Mouse (Mus musculus): Measurements from ENCODE around the gene Trp73. TPM values are rescaled to one million over a fixed set of nuclear protein-coding genes. Genes with fewer than 3 reads are reported as not detected.

The Trp73 gene
- polyA plus RNA-seq, 1 experiment from 2014 or later, result 5.2 TPM

- no peak overlapping the region for H3K9ac ChIP-seq
- WGBS, result 13% methylated on average over 7 of the region's 7 CpGs
- peaks cover under 1% of the 10 kb centered on the region; the same call in 1 of the 2 replicates for H3K27me3 ChIP-seq
- H3K36me3 ChIP-seq (ENCODE audit: poor library complexity, severe bottlenecking), result peaks cover 7% of the 10 kb centered on the region
- H3K4me2 ChIP-seq, result no peak overlapping the region
- H3K4me3 ChIP-seq, result no peak overlapping the region
- no peaks in the 10 kb centered on the region for H3K9me3 ChIP-seq (replicated peaks)
- ATAC-seq, result no peak
- H3K27ac ChIP-seq, result no peak overlapping the region
- H3K4me1 ChIP-seq, result peaks cover 22% of the 10 kb centered on the region
These were observed 23.3 kb upstream of the Trp73 start for GRCm38 (mm10) chr4:154163296-154163695.

GRCm38 (mm10) chr4:154160538-154161390 lies 20.8 kb upstream of the Trp73 start, which contains the start of gene Tprgl:
Gene Tprgl (minus strand): TSS chr4:154160666.
- Histone ChIP-seq H3K27me3 (no peaks in the 10 kb centered on the region), H3K4me3 (peak within 1 kb of the TSS; percentile 88), H3K9me3 (replicated peaks) (no peaks in the 10 kb centered on the region), H3K27ac (peak within 1 kb of the TSS; percentile 61), H3K9ac (peak within 1 kb of the TSS; percentile 81), H3K36me3 (ENCODE audit: poor library complexity, severe bottlenecking) (peaks cover 33% of the 10 kb centered on the region), H3K4me2 (peak within 1 kb of the TSS; percentile 93), H3K4me1 (peaks cover 22% of the 10 kb centered on the region)
- WGBS, result 1% methylated on average over 75 of the region's 75 CpGs
- peak; percentile 98 for ATAC-seq

GRCm38 (mm10) chr4:154159961-154160537 lies 20.0 kb upstream of the Trp73 start:
- Histone ChIP-seq H3K9ac (peak overlapping the region; percentile 81), H3K9me3 (replicated peaks) (no peaks in the 10 kb centered on the region), H3K4me3 (peak overlapping the region; percentile 88), H3K27ac (peak overlapping the region; percentile 61), H3K36me3 (ENCODE audit: poor library complexity, severe bottlenecking) (peaks cover 40% of the 10 kb centered on the region), H3K27me3 (no peaks in the 10 kb centered on the region), H3K4me2 (peak overlapping the region; percentile 84), H3K4me1 (peaks cover 22% of the 10 kb centered on the region)
- 2% methylated on average over 41 of the region's 47 CpGs for WGBS
- ATAC-seq, result peak; percentile 56

GRCm38 (mm10) chr4:154159002-154159401 lies 19.0 kb upstream of the Trp73 start:
- peak overlapping the region; percentile 84 for H3K4me2 ChIP-seq
- H3K27ac ChIP-seq, result no peak overlapping the region
- 12% methylated on average over 6 of the region's 6 CpGs for WGBS
- H3K9ac ChIP-seq, result no peak overlapping the region
- no peaks in the 10 kb centered on the region for H3K9me3 ChIP-seq (replicated peaks)
- no peaks in the 10 kb centered on the region for H3K27me3 ChIP-seq
- ATAC-seq, result peak; percentile 11; the same call in 1 of the 2 replicates
- peaks cover 50% of the 10 kb centered on the region for H3K36me3 ChIP-seq (ENCODE audit: poor library complexity, severe bottlenecking)
- H3K4me3 ChIP-seq, result peak overlapping the region; percentile 88
- H3K4me1 ChIP-seq, result peaks cover 22% of the 10 kb centered on the region

GRCm38 (mm10) chr4:154157970-154158662 lies 18.1 kb upstream of the Trp73 start:
- 94% methylated on average over 14 of the region's 14 CpGs for WGBS
- Histone ChIP-seq H3K4me2 (no peak overlapping the region), H3K27ac (no peak overlapping the region), H3K4me3 (no peak overlapping the region), H3K9ac (no peak overlapping the region), H3K9me3 (replicated peaks) (no peaks in the 10 kb centered on the region), H3K4me1 (peaks cover 22% of the 10 kb centered on the region), H3K36me3 (ENCODE audit: poor library complexity, severe bottlenecking) (peaks cover 57% of the 10 kb centered on the region), H3K27me3 (no peaks in the 10 kb centered on the region)
- ATAC-seq, result no peak

- ATAC-seq, result no peak
- Histone ChIP-seq H3K4me2 (no peak overlapping the region), H3K4me3 (no peak overlapping the region), H3K4me1 (peaks cover 15% of the 10 kb centered on the region), H3K9ac (no peak overlapping the region), H3K27ac (no peak overlapping the region), H3K27me3 (no peaks in the 10 kb centered on the region), H3K9me3 (replicated peaks) (no peaks in the 10 kb centered on the region), H3K36me3 (ENCODE audit: poor library complexity, severe bottlenecking) (peaks cover 77% of the 10 kb centered on the region)
- 87% methylated on average over 7 of the region's 7 CpGs for WGBS
These were observed 16.0 kb upstream of the Trp73 start for GRCm38 (mm10) chr4:154156050-154156449.

GRCm38 (mm10) chr4:154154104-154154503 lies 14.1 kb upstream of the Trp73 start:
- Histone ChIP-seq H3K9ac (no peak overlapping the region), H3K4me2 (no peak overlapping the region), H3K4me3 (no peak overlapping the region), H3K36me3 (ENCODE audit: poor library complexity, severe bottlenecking) (peaks cover 97% of the 10 kb centered on the region), H3K9me3 (replicated peaks) (no peaks in the 10 kb centered on the region), H3K4me1 (peaks cover 5% of the 10 kb centered on the region), H3K27me3 (no peaks in the 10 kb centered on the region), H3K27ac (no peak overlapping the region)
- ATAC-seq, result no peak
- 73% methylated on average over 11 of the region's 11 CpGs for WGBS

GRCm38 (mm10) chr4:154146342-154146741 lies 6.3 kb upstream of the Trp73 start:
- H3K4me3 ChIP-seq, result no peak overlapping the region
- H3K27ac ChIP-seq, result no peak overlapping the region
- peaks cover 50% of the 10 kb centered on the region for H3K36me3 ChIP-seq (ENCODE audit: poor library complexity, severe bottlenecking)
- H3K4me2 ChIP-seq, result no peak overlapping the region
- H3K27me3 ChIP-seq, result peaks cover 5% of the 10 kb centered on the region
- ATAC-seq, result no peak
- 87% methylated on average over 10 of the region's 10 CpGs for WGBS
- H3K4me1 ChIP-seq, result peaks cover 20% of the 10 kb centered on the region
- no peak overlapping the region for H3K9ac ChIP-seq
- H3K9me3 ChIP-seq (replicated peaks), result no peaks in the 10 kb centered on the region

- H3K4me3 ChIP-seq, result no peak overlapping the region
- no peak overlapping the region for H3K4me2 ChIP-seq
- H3K27me3 ChIP-seq, result peaks cover 21% of the 10 kb centered on the region
- H3K4me1 ChIP-seq, result peaks cover 37% of the 10 kb centered on the region
- H3K36me3 ChIP-seq (ENCODE audit: poor library complexity, severe bottlenecking), result peaks cover 34% of the 10 kb centered on the region
- ATAC-seq, result no peak
- no peaks in the 10 kb centered on the region for H3K9me3 ChIP-seq (replicated peaks)
- H3K27ac ChIP-seq, result no peak overlapping the region
- no peak overlapping the region for H3K9ac ChIP-seq
- WGBS, result 76% methylated on average over 3 of the region's 3 CpGs
These were observed 4.7 kb upstream of the Trp73 start for GRCm38 (mm10) chr4:154144712-154145111.

GRCm38 (mm10) chr4:154142211-154143040 lies 2.4 kb upstream of the Trp73 start, which contains the start of gene Wrap73:
Gene Wrap73 (plus strand): TSS chr4:154142372.
- peaks cover 42% of the 10 kb centered on the region for H3K4me1 ChIP-seq
- H3K4me3 ChIP-seq, result peak within 1 kb of the TSS; percentile 83
- H3K27me3 ChIP-seq, result peaks cover 44% of the 10 kb centered on the region
- no peaks in the 10 kb centered on the region for H3K9me3 ChIP-seq (replicated peaks)
- peaks cover 14% of the 10 kb centered on the region for H3K36me3 ChIP-seq (ENCODE audit: poor library complexity, severe bottlenecking)
- peak within 1 kb of the TSS; percentile 81 for H3K9ac ChIP-seq
- peak within 1 kb of the TSS; percentile 57 for H3K27ac ChIP-seq
- 2% methylated on average over 48 of the region's 49 CpGs for WGBS
- peak; percentile 96 for ATAC-seq
- peak within 1 kb of the TSS; percentile 86 for H3K4me2 ChIP-seq
